Mouse (Mus musculus) testis, adult 2 months (tissue): Measurements from ENCODE around the gene Plcb2. TPM values are rescaled to one million over a fixed set of nuclear protein-coding genes. Genes with fewer than 3 reads are reported as not detected.

Experiments
- H3K27ac ChIP-seq: fragments of 200-500 bp; 2 replicates; pipeline ENCODE4 v1.5.1; 2012; ENCODE audit warnings: low read depth, low read length; ENCODE audit not compliant: control insufficient read depth, insufficient read depth
- H3K27me3 ChIP-seq: fragments of 200-500 bp; 2 replicates; pipeline ENCODE4 v1.6.1; 2012; ENCODE audit warnings: mild to moderate bottlenecking, low read length, moderate library complexity; ENCODE audit not compliant: control insufficient read depth, insufficient read depth
- H3K36me3 ChIP-seq: fragments of 200-500 bp; 2 replicates; pipeline ENCODE4 v1.6.1; 2012; ENCODE audit warnings: mild to moderate bottlenecking, low read length; ENCODE audit not compliant: control insufficient read depth, insufficient read depth
- H3K4me1 ChIP-seq: fragments of 200-500 bp; 2 replicates; pipeline ENCODE4 v1.6.1; 2012; ENCODE audit warnings: low read length; ENCODE audit not compliant: control insufficient read depth, insufficient read depth
- H3K4me3 ChIP-seq: fragments of 200-500 bp; 2 replicates; pipeline ENCODE4 v1.5.1; 2012; ENCODE audit warnings: low read depth, mild to moderate bottlenecking, low read length, moderate library complexity, mixed read lengths; ENCODE audit not compliant: control insufficient read depth
- CTCF ChIP-seq: fragments of 200-500 bp; IDR thresholded peaks from 2 replicates; pipeline ENCODE4 v1.5.1; 2012; ENCODE audit warnings: low read depth, mild to moderate bottlenecking, inconsistent platforms, low read length, moderate library complexity; ENCODE audit not compliant: control insufficient read depth, insufficient read depth, insufficient replicate concordance
- POLR2A ChIP-seq: fragments of 200-500 bp; IDR thresholded peaks from 2 replicates; pipeline ENCODE4 v1.6.1; 2012; ENCODE audit warnings: low read depth, mild to moderate bottlenecking, inconsistent platforms, low read length, moderate library complexity; ENCODE audit not compliant: control insufficient read depth
- polyA plus RNA-seq: library from polyadenylated mRNA; depleted of rRNA; stranded (reverse); fragments of >200 nt; gene quantifications from 2 replicates; pipeline ENCODE4 v1.2.3, GENCODE M21; 2012

Plcb2 gene
- polyA plus RNA-seq, 1 experiment, result 17.9 TPM

DNA sequence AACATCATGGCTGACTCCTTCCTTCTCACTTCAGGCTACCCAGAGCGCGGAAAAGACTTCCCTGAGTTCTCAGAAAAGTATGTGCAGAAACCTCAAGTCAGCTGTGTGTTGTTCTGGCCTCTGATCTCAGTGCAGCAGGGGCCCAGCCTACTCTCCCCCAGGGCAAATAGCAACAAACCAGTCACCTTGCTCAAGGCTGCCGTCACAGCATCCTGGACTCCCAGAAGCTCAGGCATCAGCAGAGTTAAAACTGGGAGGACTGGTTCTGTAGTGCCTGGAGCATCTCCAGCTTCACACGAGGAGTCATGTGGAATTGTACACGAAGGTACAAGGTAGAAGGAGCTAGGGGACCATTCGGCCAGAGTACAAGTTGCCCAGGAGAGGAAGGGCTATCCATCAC, 59.0 kb downstream of the Plcb2 start:
- H3K4me1 ChIP-seq, result no peaks in the 10 kb centered on the region
- no peak for TF ChIP-seq POLR2A
- TF ChIP-seq CTCF, result no peak
- no peaks in the 10 kb centered on the region for H3K27me3 ChIP-seq
- no peak overlapping the region for H3K4me3 ChIP-seq
- no peaks in the 10 kb centered on the region for H3K36me3 ChIP-seq
- no peak overlapping the region for H3K27ac ChIP-seq

DNA sequence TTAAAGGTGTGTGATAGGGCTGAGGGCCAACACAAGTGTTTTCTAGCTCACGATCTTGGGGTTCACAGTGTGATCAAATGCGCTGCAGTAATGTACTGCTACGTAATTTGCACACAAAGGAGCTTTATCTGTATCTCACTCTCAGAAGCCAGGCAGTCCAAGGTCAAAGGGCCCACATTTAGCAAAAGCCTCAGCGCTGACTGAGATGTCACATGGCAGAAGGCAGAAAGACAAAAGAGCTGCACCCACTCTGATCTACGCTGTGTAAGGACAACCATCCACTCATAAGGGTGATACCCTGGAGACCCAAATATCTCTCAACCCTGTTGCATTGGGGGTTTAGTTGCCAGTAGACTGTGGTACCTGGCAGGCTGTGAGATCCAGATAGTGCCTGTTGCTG, 61.1 kb downstream of the Plcb2 start:
- Histone ChIP-seq H3K27me3 (no peaks in the 10 kb centered on the region), H3K36me3 (no peaks in the 10 kb centered on the region), H3K27ac (no peak overlapping the region), H3K4me1 (peaks cover 10% of the 10 kb centered on the region), H3K4me3 (no peak overlapping the region)
- no peak for TF ChIP-seq CTCF
- no peak for TF ChIP-seq POLR2A

DNA sequence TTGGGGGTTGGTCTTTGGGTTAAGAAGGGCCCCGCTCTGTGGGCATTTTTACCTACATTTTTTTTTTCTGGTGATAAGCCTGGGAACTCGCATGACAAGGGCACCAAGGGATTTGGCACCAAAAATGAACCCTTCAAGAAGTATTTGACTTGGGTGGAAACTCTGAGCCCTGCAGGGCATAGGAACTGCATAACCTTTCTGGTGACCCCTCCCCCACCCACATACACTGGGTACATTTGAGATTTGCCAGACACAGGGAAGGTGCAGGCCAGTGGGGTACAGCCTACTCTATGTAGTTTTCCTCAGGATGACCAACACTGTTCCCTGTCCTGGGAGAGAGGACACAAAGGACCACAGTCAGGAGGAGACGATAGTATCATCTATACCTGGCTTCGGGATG, 62.6 kb downstream of the Plcb2 start:
- no peaks in the 10 kb centered on the region for H3K27me3 ChIP-seq
- TF ChIP-seq POLR2A (no peak), CTCF (no peak)
- no peak overlapping the region for H3K27ac ChIP-seq
- no peaks in the 10 kb centered on the region for H3K36me3 ChIP-seq
- H3K4me3 ChIP-seq, result no peak overlapping the region
- H3K4me1 ChIP-seq, result peaks cover 10% of the 10 kb centered on the region

DNA sequence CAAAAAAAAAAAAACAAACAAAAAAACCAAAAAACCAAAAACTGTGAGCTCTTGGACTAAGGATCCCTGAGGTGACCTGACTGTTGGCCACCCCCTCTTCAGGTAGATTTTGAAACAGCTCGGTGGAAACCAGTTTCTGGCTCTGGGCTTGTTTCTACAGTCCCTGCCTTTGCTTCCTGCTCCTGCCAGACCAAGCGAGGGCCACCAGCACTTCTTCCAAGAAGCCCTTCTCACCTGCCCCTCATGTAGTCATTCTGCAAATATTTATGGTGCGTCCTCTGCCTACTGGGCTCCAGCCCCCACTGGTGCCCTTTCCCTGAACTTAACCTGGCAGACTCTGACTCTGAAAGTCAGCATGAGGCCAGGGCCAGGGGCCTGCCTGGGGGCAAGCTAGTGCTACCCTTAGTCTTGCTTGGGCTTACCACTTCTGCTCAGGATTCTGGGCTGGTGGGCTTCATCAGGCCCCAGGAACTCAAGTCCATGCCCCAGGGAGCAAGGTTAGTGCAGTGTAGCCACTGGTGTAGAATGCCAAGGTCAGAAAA, 63.2 kb downstream of the Plcb2 start:
- no peak overlapping the region for H3K4me3 ChIP-seq
- no peaks in the 10 kb centered on the region for H3K27me3 ChIP-seq
- peaks cover 10% of the 10 kb centered on the region for H3K4me1 ChIP-seq
- no peak overlapping the region for H3K27ac ChIP-seq
- TF ChIP-seq CTCF, result no peak
- no peak for TF ChIP-seq POLR2A
- H3K36me3 ChIP-seq, result no peaks in the 10 kb centered on the region

DNA sequence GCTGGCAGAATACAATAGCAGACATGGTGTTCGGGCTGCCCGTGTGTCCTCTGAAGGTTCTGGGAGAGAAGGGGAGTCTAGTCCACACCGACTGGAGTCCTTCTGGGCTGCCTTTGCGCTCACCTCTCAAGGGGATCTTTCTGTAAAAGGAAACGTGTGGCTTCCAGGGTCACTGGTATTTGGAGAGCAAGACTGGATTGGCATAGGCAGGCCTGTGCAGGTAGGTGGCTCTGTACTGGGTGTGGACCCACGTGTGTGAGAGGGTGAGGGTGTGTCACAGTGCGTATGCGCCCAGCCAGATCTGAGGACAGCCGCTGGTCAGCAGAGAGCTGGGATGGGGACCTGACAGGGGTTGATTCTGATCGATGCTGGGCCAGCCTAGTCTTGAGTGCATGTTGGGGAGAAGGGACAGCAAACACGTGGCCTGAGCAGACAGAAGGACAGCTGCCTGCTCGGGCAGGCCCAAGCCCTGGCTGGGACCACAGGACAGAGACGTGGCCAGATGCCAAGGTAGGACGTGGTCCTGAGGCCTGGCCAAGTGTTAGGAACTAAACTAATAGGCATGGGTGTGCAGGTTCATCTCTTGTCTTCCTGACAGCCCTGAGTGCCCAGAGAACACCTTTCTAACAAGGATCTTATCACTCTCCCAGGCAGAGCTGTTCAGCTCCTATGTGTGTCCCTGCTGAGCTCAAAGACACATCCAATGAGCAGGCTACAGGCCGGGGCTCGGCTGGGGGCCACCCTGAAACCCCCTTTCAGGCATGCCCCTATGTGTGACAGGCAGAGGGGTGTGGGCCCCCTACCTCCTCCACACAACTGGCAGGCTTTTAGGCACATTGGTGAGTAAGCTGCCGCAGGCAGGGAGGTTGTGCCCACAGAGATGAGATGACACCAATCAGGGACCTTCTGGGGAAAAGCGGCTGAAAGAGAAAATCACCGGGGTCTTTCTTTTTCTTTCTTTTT, 64.2 kb downstream of the Plcb2 start:
- peaks cover 10% of the 10 kb centered on the region for H3K4me1 ChIP-seq
- TF ChIP-seq POLR2A (0 out of 2 replicates have a peak, but pooled peaks have one; percentile 12), CTCF (no peak)
- H3K27me3 ChIP-seq, result no peaks in the 10 kb centered on the region
- H3K27ac ChIP-seq, result no peak overlapping the region
- H3K4me3 ChIP-seq, result peak overlapping the region; percentile 68
- no peaks in the 10 kb centered on the region for H3K36me3 ChIP-seq

DNA sequence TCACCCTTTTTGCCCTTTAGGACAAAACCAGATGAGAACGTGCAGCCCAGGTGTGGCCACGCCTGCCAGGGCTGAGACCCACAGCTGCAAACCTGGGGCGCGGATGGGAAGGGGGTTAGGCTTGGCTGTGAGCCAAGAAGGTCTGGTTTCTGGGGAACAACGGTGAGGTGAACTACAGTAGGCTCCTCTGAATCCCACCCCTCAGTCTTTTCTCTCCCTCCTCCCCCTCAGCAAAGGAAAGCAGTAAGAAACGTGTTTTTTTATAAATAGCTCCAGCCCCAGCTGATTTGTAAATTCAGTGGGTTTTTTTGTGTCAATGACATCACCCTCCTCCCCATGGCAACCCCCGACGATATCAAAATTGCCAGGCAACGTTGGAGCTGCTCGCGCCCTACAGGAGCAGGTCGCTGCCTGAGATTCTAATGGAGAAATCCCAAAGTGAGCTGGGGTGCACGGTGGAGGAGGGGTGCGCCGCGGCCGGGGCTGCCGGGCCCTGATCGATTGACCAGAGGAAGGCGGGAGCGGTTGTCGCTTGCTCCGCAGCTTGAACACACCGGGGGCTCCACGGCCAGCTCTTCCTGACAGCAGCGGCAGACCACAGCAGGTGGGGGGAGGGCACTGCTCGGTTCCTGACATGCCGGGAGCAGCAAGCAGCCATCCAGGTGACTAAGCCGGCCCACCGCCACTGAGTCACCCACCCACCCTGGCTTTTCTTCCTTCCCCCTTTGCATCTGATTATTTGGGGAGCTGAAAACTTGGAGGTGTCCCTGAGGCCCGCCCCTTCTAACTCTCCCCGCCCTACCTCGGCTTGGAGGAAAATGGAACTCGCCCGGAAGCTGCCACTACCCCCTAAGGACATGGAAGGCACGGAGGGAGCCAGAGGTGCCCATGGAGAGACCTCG, 65.1 kb downstream of the Plcb2 start, which contains the start of gene Pak6:
Gene Pak6, plus strand, starts transcription at position 402 of the 902 bp plus-strand sequence.
- no peak for TF ChIP-seq POLR2A
- no peak for TF ChIP-seq CTCF
- H3K27me3 ChIP-seq, result no peaks in the 10 kb centered on the region
- H3K27ac ChIP-seq, result no peak within 1 kb of the TSS
- H3K4me1 ChIP-seq, result peaks cover 10% of the 10 kb centered on the region
- peak within 1 kb of the TSS; percentile 68 for H3K4me3 ChIP-seq
- H3K36me3 ChIP-seq, result no peaks in the 10 kb centered on the region
